Mouse (Mus musculus) kidney, embryonic 16.5 days (tissue): ENCODE data around the gene Apbb2. TPM values are rescaled to one million over a fixed set of nuclear protein-coding genes. Genes with fewer than 3 reads are reported as not detected.
A peak's percentile ranks its signal among the peaks of the same experiment; 100 is the strongest.

Source experiments
- ATAC-seq: fragments of 200-750 bp; cut with Nextera tagmentation; 2 replicates; pipeline ENCODE4 v1.8.0; 2017; ENCODE audit warnings: moderate TSS enrichment; ENCODE audit not compliant: low FRiP score, low TSS enrichment
- H3K27ac ChIP-seq: fragments of 300-500 bp; sonication (generic); 2 replicates; pipeline ENCODE4 v1.5.1; 2014; ENCODE audit warnings: low read length
- H3K27me3 ChIP-seq: fragments of 300-500 bp; sonication (generic); 2 replicates; pipeline ENCODE4 v1.6.1; 2014; ENCODE audit warnings: low read length, control low read depth, mixed read lengths; ENCODE audit not compliant: insufficient read depth
- H3K36me3 ChIP-seq: fragments of 300-500 bp; sonication (generic); 2 replicates; pipeline ENCODE4 v1.6.1; 2014; ENCODE audit warnings: low read length, control low read depth, mixed read lengths; ENCODE audit not compliant: insufficient read depth
- H3K4me1 ChIP-seq: fragments of 300-500 bp; sonication (generic); 2 replicates; pipeline ENCODE4 v1.6.1; 2014; ENCODE audit warnings: low read length, control low read depth, mixed read lengths; ENCODE audit not compliant: insufficient read depth
- H3K4me2 ChIP-seq: fragments of 300-500 bp; sonication (generic); replicated peaks from 2 replicates; pipeline ENCODE4 v1.6.1; 2014; ENCODE audit warnings: low read depth, low read length
- H3K4me3 ChIP-seq: fragments of 300-500 bp; sonication (generic); 2 replicates; pipeline ENCODE4 v1.5.1; 2014; ENCODE audit warnings: mild to moderate bottlenecking, low read length
- H3K9ac ChIP-seq: fragments of 300-500 bp; sonication (generic); replicated peaks from 2 replicates; pipeline ENCODE4 v1.6.1; 2014; ENCODE audit warnings: low read length
- H3K9me3 ChIP-seq: fragments of 300-500 bp; sonication (generic); 2 replicates; pipeline ENCODE4 v1.6.1; 2016; ENCODE audit warnings: low read length, control low read depth
- WGBS: fragments of 180-500 bp; shearing (Covaris S2); extraction: QIAGEN DNeasy Blood & Tissue Kit; methylation state at CpG from one replicate; pipeline ENCODE4 v1.1.7; 2014; 5-methylcytosine and 5-hydroxymethylcytosine counted together
- polyA plus RNA-seq: library from polyadenylated mRNA; unstranded; fragments of >200 nt; fragmentation: Nextera tagmentation; extraction: Ambion mirVana; gene quantifications from 2 replicates; pipeline ENCODE4 v1.2.1, GENCODE M21; 2015

Apbb2 gene
- polyA plus RNA-seq, 1 experiment from 2014 or later = 62.4 TPM

GRCm38 (mm10) chr5:66568002-66568401, 50.6 kb downstream of the Apbb2 start:
- peak overlapping the region; percentile 72; the same call in 1 of the 2 replicates for H3K27ac ChIP-seq

GRCm38 (mm10) chr5:66567424-66567823, 51.2 kb downstream of the Apbb2 start:
- no peak overlapping the region for H3K9ac ChIP-seq
- no peak overlapping the region for H3K27ac ChIP-seq
- 90% methylated on average over 6 of the region's 6 CpGs for WGBS

More at GRCm38 (mm10) chr5:66568002-66568401, 50.6 kb downstream of the Apbb2 start:
- H3K4me3 ChIP-seq = no peak overlapping the region
- WGBS = 58% methylated on average over 5 of the region's 5 CpGs
- H3K9me3 ChIP-seq = no peaks in the 10 kb centered on the region
- no peak overlapping the region for H3K4me2 ChIP-seq
- H3K36me3 ChIP-seq = no peaks in the 10 kb centered on the region
- peaks cover 24% of the 10 kb centered on the region for H3K4me1 ChIP-seq
- H3K27me3 ChIP-seq = no peaks in the 10 kb centered on the region
- no peak overlapping the region for H3K9ac ChIP-seq
- ATAC-seq = no peak

GRCm38 (mm10) chr5:66559591-66560175, 58.9 kb downstream of the Apbb2 start:
- H3K9ac ChIP-seq = no peak overlapping the region
- 53% methylated on average over 8 of the region's 8 CpGs for whole genome bisulfite sequencing
- H3K27me3 ChIP-seq = no peaks in the 10 kb centered on the region
- H3K4me3 ChIP-seq = no peak overlapping the region
- ATAC-seq = peak; percentile 69
- peak overlapping the region; percentile 20; the same call in 1 of the 2 replicates for H3K27ac ChIP-seq
- H3K9me3 ChIP-seq = no peaks in the 10 kb centered on the region
- H3K4me2 ChIP-seq = no peak overlapping the region
- peaks cover 17% of the 10 kb centered on the region for H3K4me1 ChIP-seq
- no peaks in the 10 kb centered on the region for H3K36me3 ChIP-seq

More at GRCm38 (mm10) chr5:66567424-66567823, 51.2 kb downstream of the Apbb2 start:
- peaks cover 20% of the 10 kb centered on the region for H3K4me1 ChIP-seq
- no peaks in the 10 kb centered on the region for H3K9me3 ChIP-seq
- no peak for ATAC-seq
- no peaks in the 10 kb centered on the region for H3K36me3 ChIP-seq
- H3K27me3 ChIP-seq = no peaks in the 10 kb centered on the region
- H3K4me3 ChIP-seq = no peak overlapping the region
- H3K4me2 ChIP-seq = no peak overlapping the region

- Histone ChIP-seq H3K9ac (no peak overlapping the region), H3K9me3 (no peaks in the 10 kb centered on the region), H3K4me3 (no peak overlapping the region), H3K27me3 (no peaks in the 10 kb centered on the region), H3K36me3 (no peaks in the 10 kb centered on the region), H3K4me2 (no peak overlapping the region), H3K27ac (no peak overlapping the region), H3K4me1 (peaks cover 22% of the 10 kb centered on the region)
- 90% methylated on average over 7 of the region's 7 CpGs for WGBS
- no peak for ATAC-seq
These were observed 60.5 kb downstream of the Apbb2 start for GRCm38 (mm10) chr5:66558094-66558493.

- Histone ChIP-seq H3K9me3 (no peaks in the 10 kb centered on the region), H3K4me2 (no peak overlapping the region), H3K4me3 (no peak overlapping the region), H3K27me3 (no peaks in the 10 kb centered on the region), H3K4me1 (peaks cover 8% of the 10 kb centered on the region), H3K9ac (no peak overlapping the region), H3K36me3 (no peaks in the 10 kb centered on the region), H3K27ac (peak overlapping the region; percentile 27; the same call in 1 of the 2 replicates)
- ATAC-seq = no peak
These were observed 64.7 kb downstream of the Apbb2 start for GRCm38 (mm10) chr5:66553933-66554332.

GRCm38 (mm10) chr5:66552246-66552645, 66.3 kb downstream of the Apbb2 start:
- Histone ChIP-seq H3K9ac (no peak overlapping the region), H3K27me3 (no peaks in the 10 kb centered on the region), H3K9me3 (0 out of 2 replicates have a peak, but pooled peaks cover 6% of the 10 kb centered on the region), H3K4me3 (no peak overlapping the region), H3K4me2 (no peak overlapping the region), H3K36me3 (0 out of 2 replicates have a peak, but pooled peaks cover 4% of the 10 kb centered on the region), H3K27ac (no peak overlapping the region), H3K4me1 (peaks cover 10% of the 10 kb centered on the region)
- no peak for ATAC-seq
- WGBS = 78% methylated on average over 9 of the region's 9 CpGs

GRCm38 (mm10) chr5:66550292-66550691, 68.3 kb downstream of the Apbb2 start:
- 0 out of 2 replicates have a peak overlapping the region, but pooled peaks have one; percentile 6 for H3K27ac ChIP-seq
- 0 out of 2 replicates have a peak, but pooled peaks cover 6% of the 10 kb centered on the region for H3K9me3 ChIP-seq
- 0 out of 2 replicates have a peak, but pooled peaks cover 4% of the 10 kb centered on the region for H3K36me3 ChIP-seq
- no peak for ATAC-seq
- no peak overlapping the region for H3K9ac ChIP-seq
- peaks cover 26% of the 10 kb centered on the region for H3K4me1 ChIP-seq
- no peaks in the 10 kb centered on the region for H3K27me3 ChIP-seq
- H3K4me2 ChIP-seq = no peak overlapping the region
- WGBS = 83% methylated on average over 5 of the region's 5 CpGs
- H3K4me3 ChIP-seq = no peak overlapping the region

- WGBS = 54% methylated on average over 1 of the region's 1 CpGs
- no peak overlapping the region for H3K4me2 ChIP-seq
- no peak for ATAC-seq
These were observed 68.9 kb downstream of the Apbb2 start for GRCm38 (mm10) chr5:66549691-66550090.

GRCm38 (mm10) chr5:66546969-66547511, 71.5 kb downstream of the Apbb2 start:
- Histone ChIP-seq H3K9ac (no peak overlapping the region), H3K27me3 (no peaks in the 10 kb centered on the region), H3K4me2 (no peak overlapping the region), H3K27ac (peak overlapping the region; percentile 2), H3K9me3 (0 out of 2 replicates have a peak, but pooled peaks cover 6% of the 10 kb centered on the region), H3K4me3 (no peak overlapping the region), H3K36me3 (0 out of 2 replicates have a peak, but pooled peaks cover 4% of the 10 kb centered on the region), H3K4me1 (peaks cover 24% of the 10 kb centered on the region)
- WGBS = 51% methylated on average over 12 of the region's 12 CpGs
- ATAC-seq = peak; percentile 37; the same call in 1 of the 2 replicates

More at GRCm38 (mm10) chr5:66549691-66550090, 68.9 kb downstream of the Apbb2 start:
- H3K9me3 ChIP-seq = 0 out of 2 replicates have a peak, but pooled peaks cover 6% of the 10 kb centered on the region
- 0 out of 2 replicates have a peak, but pooled peaks cover 4% of the 10 kb centered on the region for H3K36me3 ChIP-seq
- H3K27ac ChIP-seq = no peak overlapping the region
- peaks cover 28% of the 10 kb centered on the region for H3K4me1 ChIP-seq
- H3K27me3 ChIP-seq = no peaks in the 10 kb centered on the region
- no peak overlapping the region for H3K4me3 ChIP-seq
- H3K9ac ChIP-seq = no peak overlapping the region
